Mouse (Mus musculus) liver, postnatal 0 days (tissue): Measurements from ENCODE around the gene Mucl2. TPM values are rescaled to one million over a fixed set of nuclear protein-coding genes. Genes with fewer than 3 reads are reported as not detected.
"Not testable (repeated sequence)": the region's sequence is repeated elsewhere in the genome, so short reads cannot be mapped to it uniquely, and the experiment has no call there.

Experiments used
- ATAC-seq: fragments of 200-750 bp; cut with Nextera tagmentation; 2 replicates; pipeline ENCODE4 v1.8.0; 2017; ENCODE audit warnings: mild to moderate bottlenecking, moderate library complexity
- DNase-seq: peaks from one replicate; pipeline ENCODE4 v3.0.0-alpha.2; 2016
- H3K27ac ChIP-seq: fragments of 300-500 bp; sonication (generic); 2 replicates; pipeline ENCODE4 v1.5.1; 2014; ENCODE audit warnings: antibody characterized with exemption, moderate library complexity, mild to moderate bottlenecking, low read depth
- H3K27me3 ChIP-seq: fragments of 300-500 bp; sonication (generic); 2 replicates; pipeline ENCODE4 v1.6.1; 2014; ENCODE audit warnings: low read length, control low read depth, mixed read lengths; ENCODE audit not compliant: insufficient read depth
- H3K36me3 ChIP-seq: fragments of 300-500 bp; sonication (generic); replicated peaks from 2 replicates; pipeline ENCODE4 v1.6.1; 2014; ENCODE audit warnings: mild to moderate bottlenecking, control low read depth, low read length, moderate library complexity, mixed read lengths; ENCODE audit not compliant: insufficient read depth
- H3K4me1 ChIP-seq: fragments of 300-500 bp; sonication (generic); 2 replicates; pipeline ENCODE4 v1.6.1; 2014; ENCODE audit warnings: antibody characterized with exemption, mild to moderate bottlenecking, control low read depth; ENCODE audit not compliant: insufficient read depth
- H3K4me2 ChIP-seq: fragments of 300-500 bp; sonication (generic); 2 replicates; pipeline ENCODE4 v1.6.1; 2014; ENCODE audit warnings: low read depth, mild to moderate bottlenecking, low read length, moderate library complexity, mixed read lengths
- H3K4me3 ChIP-seq: fragments of 300-500 bp; sonication (generic); 2 replicates; pipeline ENCODE4 v1.5.1; 2014; ENCODE audit warnings: low read depth, low read length
- H3K9ac ChIP-seq: fragments of 300-500 bp; sonication (generic); replicated peaks from 2 replicates; pipeline ENCODE4 v1.6.1; 2014; ENCODE audit warnings: mild to moderate bottlenecking, moderate library complexity
- H3K9me3 ChIP-seq: fragments of 300-500 bp; sonication (generic); 2 replicates; pipeline ENCODE4 v1.6.1; 2016; ENCODE audit warnings: mild to moderate bottlenecking, control low read depth, low read length, mixed read lengths
- EP300 ChIP-seq: IDR thresholded peaks from 2 replicates; pipeline ENCODE4 v1.6.1; 2016; ENCODE audit warnings: antibody characterized with exemption, low read depth, mild to moderate bottlenecking
- WGBS: fragments of 180-500 bp; shearing (Covaris S2); extraction: QIAGEN DNeasy Blood & Tissue Kit; methylation state at CpG from one replicate; pipeline ENCODE4 v1.1.7; 2014; ENCODE audit not compliant: insufficient replicate concordance; 5-methylcytosine and 5-hydroxymethylcytosine counted together
- microRNA-seq: library from miRNA; unstranded; fragments of <30 nt; microRNA quantifications from one replicate; pipeline ENCODE4, GENCODE M21; 2016
- polyA plus RNA-seq: library from polyadenylated mRNA; unstranded; fragments of >200 nt; fragmentation: Nextera tagmentation; extraction: Ambion mirVana; gene quantifications from 2 replicates; pipeline ENCODE4 v1.2.1, GENCODE M21; 2015

Mucl2 gene
- not detected in 2 replicates for polyA plus RNA-seq

- Histone ChIP-seq H3K9ac (no peak within 1 kb of the TSS), H3K27me3 (no peaks in the 10 kb centered on the region), H3K4me2 (no peak within 1 kb of the TSS), H3K4me1 (no peaks in the 10 kb centered on the region), H3K4me3 (no peak within 1 kb of the TSS), H3K36me3 (no peaks in the 10 kb centered on the region), H3K9me3 (no peaks in the 10 kb centered on the region), H3K27ac (no peak within 1 kb of the TSS)
- no peak for DNase-seq
- no peak for TF ChIP-seq EP300
- ATAC-seq, result no peak
- WGBS, result 62% methylated on average over 1 of the region's 1 CpGs
Measured at GRCm38 (mm10) chr15:103899212-103899611, at the start of gene Mucl2. TSS of gene Mucl2 (minus strand) at chr15:103899312.

- WGBS, result 33% methylated on average over 1 of the region's 1 CpGs
Measured at GRCm38 (mm10) chr15:103913061-103913460, 13.9 kb upstream of the Mucl2 start.

More at GRCm38 (mm10) chr15:103913061-103913460, 13.9 kb upstream of the Mucl2 start:
- not testable (repeated sequence) for H3K4me3 ChIP-seq, H3K27me3 ChIP-seq, H3K27ac ChIP-seq, H3K4me2 ChIP-seq, ATAC-seq, DNase-seq, H3K4me1 ChIP-seq, H3K9me3 ChIP-seq, H3K36me3 ChIP-seq, H3K9ac ChIP-seq

Small RNA genes lying within 50 kb of the gene (microRNA-seq; reads per million reads assigned to microRNA genes)
- not detected for gene Gm22852

Other genes with a start within 250 kb of the Mucl2 start
- gene Mucl1, start 143.8 kb downstream of the Mucl2 start, polyA plus RNA-seq, result not detected in 2 replicates